In genomic region chr7:109804843-109805242, GRCm38 (mm10) we compare ENCODE assay signal across 9 mouse cellular contexts. TPM values are rescaled to one million over a fixed set of nuclear protein-coding genes. Genes with fewer than 3 reads are reported as not detected.
A peak's percentile ranks its signal among the peaks of the same experiment; 100 is the strongest.
DNase-seq lines count a peak whose midpoint lies in the region; ATAC-seq and TF ChIP-seq lines count a peak whose summit lies in the region.
"Had no signal": no experiment of that assay in that cellular context is flagged by ENCODE, and none has a peak within 500 bp of the region (broad histone marks: within the 10 kb centered on the region; RNA-seq: fewer than 3 reads in every experiment).

No protein-coding gene starts in this region.

- no peak overlapping the region for H3K27ac ChIP-seq in midbrain, postnatal 0 days (ENCODE audit: low read depth, low read length)
- H3K27ac ChIP-seq in midbrain, embryonic 16.5 days (ENCODE audit: low read length) = no peak overlapping the region
- no peak overlapping the region for H3K27ac ChIP-seq in forebrain, embryonic 12.5 days
- H3K27ac ChIP-seq in intestine, embryonic 15.5 days = no peak overlapping the region

- no peak overlapping the region for H3K4me3 ChIP-seq in midbrain, postnatal 0 days (ENCODE audit: low read depth, low read length)
- no peak overlapping the region for H3K4me3 ChIP-seq in midbrain, embryonic 16.5 days (ENCODE audit: low read depth, low read length)
- no peak overlapping the region for H3K4me3 ChIP-seq in forebrain, embryonic 12.5 days (replicated peaks)
- no peak overlapping the region for H3K4me3 ChIP-seq in intestine, embryonic 15.5 days (replicated peaks)
- H3K4me3 ChIP-seq: heart, embryonic 15.5 days had no signal

- no peak overlapping the region for H3K9ac ChIP-seq in midbrain, postnatal 0 days (replicated peaks; ENCODE audit: low read length, poor library complexity, severe bottlenecking)
- no peak overlapping the region for H3K9ac ChIP-seq in midbrain, embryonic 16.5 days (ENCODE audit: low read depth, low read length)
- H3K9ac ChIP-seq in forebrain, embryonic 12.5 days = no peak overlapping the region
- no peak overlapping the region for H3K9ac ChIP-seq in intestine, embryonic 15.5 days
- H3K9ac ChIP-seq: heart, embryonic 15.5 days had no signal

- no peaks in the 10 kb centered on the region for H3K36me3 ChIP-seq in midbrain, postnatal 0 days (ENCODE audit: insufficient read depth, low read length)
- no peaks in the 10 kb centered on the region for H3K36me3 ChIP-seq in midbrain, embryonic 16.5 days (ENCODE audit: control insufficient read depth, insufficient read depth, low read length)
- H3K36me3 ChIP-seq in forebrain, embryonic 12.5 days (replicated peaks) = no peaks in the 10 kb centered on the region
- no peaks in the 10 kb centered on the region for H3K36me3 ChIP-seq in intestine, embryonic 15.5 days
- H3K36me3 ChIP-seq: heart, embryonic 15.5 days had no signal

- no peaks in the 10 kb centered on the region for H3K9me3 ChIP-seq in midbrain, postnatal 0 days (ENCODE audit: low read length)
- no peaks in the 10 kb centered on the region for H3K9me3 ChIP-seq in midbrain, embryonic 16.5 days (replicated peaks; ENCODE audit: control insufficient read depth, low read length, poor library complexity, severe bottlenecking)
- no peaks in the 10 kb centered on the region for H3K9me3 ChIP-seq in forebrain, embryonic 12.5 days
- H3K9me3 ChIP-seq in intestine, embryonic 15.5 days = no peaks in the 10 kb centered on the region
- H3K9me3 ChIP-seq: heart, embryonic 15.5 days had no signal

- peak; percentile 38 for TF ChIP-seq CTCF in midbrain, postnatal 0 days (IDR thresholded peaks at IDR 0.05)

- H3K27me3 ChIP-seq in midbrain, postnatal 0 days (ENCODE audit: insufficient read depth, low read length) = no peaks in the 10 kb centered on the region
- no peaks in the 10 kb centered on the region for H3K27me3 ChIP-seq in midbrain, embryonic 16.5 days (ENCODE audit: control insufficient read depth, insufficient read depth, low read depth, low read length)
- peaks cover 80% of the 10 kb centered on the region for H3K27me3 ChIP-seq in forebrain, embryonic 12.5 days
- H3K27me3 ChIP-seq in intestine, embryonic 15.5 days (replicated peaks) = no peaks in the 10 kb centered on the region
- H3K27me3 ChIP-seq: heart, embryonic 15.5 days had no signal

- 79% methylated on average over 6 of the region's 6 CpGs for WGBS in midbrain, postnatal 0 days
- 70% methylated on average over 6 of the region's 6 CpGs for WGBS in midbrain, embryonic 16.5 days
- 75% methylated on average over 6 of the region's 6 CpGs for WGBS in forebrain, embryonic 12.5 days
- 59% methylated on average over 6 of the region's 6 CpGs for WGBS in intestine, embryonic 15.5 days

- H3K4me2 ChIP-seq in midbrain, postnatal 0 days (ENCODE audit: low read depth, low read length, poor library complexity, severe bottlenecking) = no peak overlapping the region
- no peak overlapping the region for H3K4me2 ChIP-seq in midbrain, embryonic 16.5 days (ENCODE audit: low read length)
- no peak overlapping the region for H3K4me2 ChIP-seq in forebrain, embryonic 12.5 days
- no peak overlapping the region for H3K4me2 ChIP-seq in intestine, embryonic 15.5 days (replicated peaks)
- H3K4me2 ChIP-seq: heart, embryonic 15.5 days had no signal

- H3K4me1 ChIP-seq in midbrain, postnatal 0 days (ENCODE audit: insufficient read depth, low read length) = no peaks in the 10 kb centered on the region
- no peaks in the 10 kb centered on the region for H3K4me1 ChIP-seq in midbrain, embryonic 16.5 days (ENCODE audit: control insufficient read depth, insufficient read depth, low read length)
- H3K4me1 ChIP-seq in forebrain, embryonic 12.5 days = no peaks in the 10 kb centered on the region
- H3K4me1 ChIP-seq in intestine, embryonic 15.5 days (replicated peaks) = no peaks in the 10 kb centered on the region

- no peak for ATAC-seq in cerebellum, adult (ENCODE audit: insufficient number of reproducible peaks, low FRiP score, low TSS enrichment)
- no peak for ATAC-seq in midbrain, postnatal 0 days (ENCODE audit: low FRiP score)
- ATAC-seq in midbrain, embryonic 16.5 days = no peak
- ATAC-seq in forebrain, embryonic 12.5 days (ENCODE audit: low FRiP score) = no peak
- ATAC-seq in intestine, embryonic 15.5 days = no peak

- DNase-seq in cerebellum, adult 11 months = peak; percentile 27
- no peak for DNase-seq in midbrain, postnatal 0 days (ENCODE audit: low spot score)
- peak; percentile 42 for DNase-seq in cerebellum, adult 9-11 months
- DNase-seq in lung, postnatal 14 days = peak; percentile 68

RNA-seq across cellular contexts. Expression of gene Nrip3, which starts 23.0 kb away (rescaled TPM):
- 25.4 and 38.5 TPM in 2 replicates for total RNA-seq in midbrain, postnatal 0 days (2014; rRNA removed)
- 17.8 and 21.7 TPM in 2 replicates for polyA plus RNA-seq in midbrain, postnatal 0 days (2015; fragmentation: Nextera tagmentation; extraction: Ambion mirVana)
- 10.9 and 12.8 TPM in 2 replicates for polyA plus RNA-seq in midbrain, embryonic 16.5 days (2015; fragmentation: Nextera tagmentation; extraction: Ambion mirVana)
- 2.2 and 2.3 TPM in 2 replicates for polyA plus RNA-seq in forebrain, embryonic 12.5 days (2016; fragmentation: Nextera tagmentation; extraction: Ambion mirVana)
- polyA plus RNA-seq in intestine, embryonic 15.5 days (2015; fragmentation: Nextera tagmentation; extraction: Ambion mirVana) = 0.33 and 0.36 TPM in 2 replicates

RNA-seq across cellular contexts. Expression of gene Tmem9b, which starts 52.2 kb away (rescaled TPM):
- total RNA-seq in midbrain, postnatal 0 days (2014; rRNA removed) = 316 and 407 TPM in 2 replicates
- 167 and 169 TPM in 2 replicates for polyA plus RNA-seq in midbrain, postnatal 0 days (2015; fragmentation: Nextera tagmentation; extraction: Ambion mirVana)
- polyA plus RNA-seq in midbrain, embryonic 16.5 days (2015; fragmentation: Nextera tagmentation; extraction: Ambion mirVana) = 125 and 136 TPM in 2 replicates
- 48.9 and 49.8 TPM in 2 replicates for polyA plus RNA-seq in forebrain, embryonic 12.5 days (2016; fragmentation: Nextera tagmentation; extraction: Ambion mirVana)
- 64.4 and 65.2 TPM in 2 replicates for polyA plus RNA-seq in intestine, embryonic 15.5 days (2015; fragmentation: Nextera tagmentation; extraction: Ambion mirVana)
